Mouse (Mus musculus): ENCODE results near the gene Map7d3. TPM values are rescaled to one million over a fixed set of nuclear protein-coding genes. Genes with fewer than 3 reads are reported as not detected.

Gene Map7d3
- polyA plus RNA-seq, 1 experiment from 2014 or later, result 2.6 TPM

GRCm38 (mm10) chrX:56769838-56770237, 52.3 kb downstream of the Map7d3 start:
- H3K4me3 ChIP-seq (ENCODE audit: low read depth, low read length), result no peak overlapping the region
- TF ChIP-seq CTCF (IDR thresholded peaks at IDR 0.05), result no peak
- peak; percentile 84 for TF ChIP-seq EP300 (IDR thresholded peaks at IDR 0.05)
- no peaks in the 10 kb centered on the region for H3K27me3 ChIP-seq (replicated peaks; ENCODE audit: insufficient read depth, low read length)
- no peak overlapping the region for H3K9ac ChIP-seq (replicated peaks; ENCODE audit: low read depth)
- no peaks in the 10 kb centered on the region for H3K36me3 ChIP-seq (ENCODE audit: insufficient read depth, low read length)
- peak; percentile 80 for DNase-seq (ENCODE audit: low spot score)
- peak; percentile 83 for ATAC-seq
- H3K4me2 ChIP-seq (replicated peaks; ENCODE audit: low read depth, low read length), result no peak overlapping the region
- no peaks in the 10 kb centered on the region for H3K9me3 ChIP-seq (ENCODE audit: low read length)
- no peaks in the 10 kb centered on the region for H3K4me1 ChIP-seq (ENCODE audit: insufficient read depth, low read depth, low read length)
- H3K27ac ChIP-seq (ENCODE audit: low read length), result no peak overlapping the region

- H3K4me3 ChIP-seq (ENCODE audit: low read depth, low read length), result no peak overlapping the region
- H3K9ac ChIP-seq (replicated peaks; ENCODE audit: low read depth), result no peak overlapping the region
- H3K4me1 ChIP-seq (ENCODE audit: insufficient read depth, low read depth, low read length), result no peaks in the 10 kb centered on the region
- H3K27me3 ChIP-seq (replicated peaks; ENCODE audit: insufficient read depth, low read length), result no peaks in the 10 kb centered on the region
- H3K27ac ChIP-seq (ENCODE audit: low read length), result no peak overlapping the region
- no peaks in the 10 kb centered on the region for H3K36me3 ChIP-seq (ENCODE audit: insufficient read depth, low read length)
- 88% methylated on average over 3 of the region's 3 CpGs for WGBS
- H3K9me3 ChIP-seq (ENCODE audit: low read length), result no peaks in the 10 kb centered on the region
- TF ChIP-seq CTCF (IDR thresholded peaks at IDR 0.05) (no peak), EP300 (IDR thresholded peaks at IDR 0.05) (no peak)
- ATAC-seq (no peak), DNase-seq (ENCODE audit: low spot score) (no peak)
- no peak overlapping the region for H3K4me2 ChIP-seq (replicated peaks; ENCODE audit: low read depth, low read length)
Measured at GRCm38 (mm10) chrX:56760257-56760760, 61.8 kb downstream of the Map7d3 start.

GRCm38 (mm10) chrX:56756352-56756751, 65.8 kb downstream of the Map7d3 start:
- DNase-seq (ENCODE audit: low spot score) (peak; percentile 33), ATAC-seq (peak; percentile 75)
- no peak overlapping the region for H3K4me2 ChIP-seq (replicated peaks; ENCODE audit: low read depth, low read length)
- H3K9me3 ChIP-seq (ENCODE audit: low read length), result no peaks in the 10 kb centered on the region
- no peak overlapping the region for H3K4me3 ChIP-seq (ENCODE audit: low read depth, low read length)
- TF ChIP-seq EP300 (IDR thresholded peaks at IDR 0.05) (peak; percentile 78), CTCF (IDR thresholded peaks at IDR 0.05) (no peak)
- 42% methylated on average over 7 of the region's 7 CpGs for WGBS
- no peak overlapping the region for H3K9ac ChIP-seq (replicated peaks; ENCODE audit: low read depth)
- no peaks in the 10 kb centered on the region for H3K27me3 ChIP-seq (replicated peaks; ENCODE audit: insufficient read depth, low read length)
- 0 out of 2 replicates have a peak overlapping the region, but pooled peaks have one; percentile 20 for H3K27ac ChIP-seq (ENCODE audit: low read length)
- H3K36me3 ChIP-seq (ENCODE audit: insufficient read depth, low read length), result no peaks in the 10 kb centered on the region
- no peaks in the 10 kb centered on the region for H3K4me1 ChIP-seq (ENCODE audit: insufficient read depth, low read depth, low read length)

GRCm38 (mm10) chrX:56755646-56756045, 66.5 kb downstream of the Map7d3 start:
- H3K9ac ChIP-seq (replicated peaks; ENCODE audit: low read depth), result no peak overlapping the region
- TF ChIP-seq CTCF (IDR thresholded peaks at IDR 0.05) (peak; percentile 68), EP300 (IDR thresholded peaks at IDR 0.05) (no peak)
- H3K4me3 ChIP-seq (ENCODE audit: low read depth, low read length), result no peak overlapping the region
- H3K27me3 ChIP-seq (replicated peaks; ENCODE audit: insufficient read depth, low read length), result no peaks in the 10 kb centered on the region
- H3K4me1 ChIP-seq (ENCODE audit: insufficient read depth, low read depth, low read length), result no peaks in the 10 kb centered on the region
- no peak overlapping the region for H3K27ac ChIP-seq (ENCODE audit: low read length)
- H3K9me3 ChIP-seq (ENCODE audit: low read length), result no peaks in the 10 kb centered on the region
- peak; percentile 61 for DNase-seq (ENCODE audit: low spot score)
- ATAC-seq, result 0 out of 2 replicates have a peak, but pooled peaks have one; percentile 34
- no peaks in the 10 kb centered on the region for H3K36me3 ChIP-seq (ENCODE audit: insufficient read depth, low read length)
- no peak overlapping the region for H3K4me2 ChIP-seq (replicated peaks; ENCODE audit: low read depth, low read length)
- WGBS, result 28% methylated on average over 2 of the region's 2 CpGs

GRCm38 (mm10) chrX:56753317-56754289, 68.5 kb downstream of the Map7d3 start:
- ATAC-seq, result peak; percentile 32
- Histone ChIP-seq H3K9ac (replicated peaks; ENCODE audit: low read depth) (no peak overlapping the region), H3K4me2 (replicated peaks; ENCODE audit: low read depth, low read length) (no peak overlapping the region), H3K36me3 (ENCODE audit: insufficient read depth, low read length) (no peaks in the 10 kb centered on the region), H3K27ac (ENCODE audit: low read length) (no peak overlapping the region), H3K27me3 (replicated peaks; ENCODE audit: insufficient read depth, low read length) (no peaks in the 10 kb centered on the region), H3K9me3 (ENCODE audit: low read length) (no peaks in the 10 kb centered on the region), H3K4me3 (ENCODE audit: low read depth, low read length) (no peak overlapping the region), H3K4me1 (ENCODE audit: insufficient read depth, low read depth, low read length) (no peaks in the 10 kb centered on the region)
- WGBS, result 59% methylated on average over 8 of the region's 8 CpGs
- peak; percentile 41 for DNase-seq (ENCODE audit: low spot score)
- no peak for TF ChIP-seq CTCF (IDR thresholded peaks at IDR 0.05)

- peak; percentile 30; the same call in 1 of the 2 replicates for ATAC-seq
- no peaks in the 10 kb centered on the region for H3K36me3 ChIP-seq (ENCODE audit: insufficient read depth, low read length)
- WGBS, result 53% methylated on average over 6 of the region's 6 CpGs
- no peak for TF ChIP-seq CTCF (IDR thresholded peaks at IDR 0.05)
- no peak for TF ChIP-seq EP300 (IDR thresholded peaks at IDR 0.05)
- no peak overlapping the region for H3K9ac ChIP-seq (replicated peaks; ENCODE audit: low read depth)
- H3K27me3 ChIP-seq (replicated peaks; ENCODE audit: insufficient read depth, low read length), result no peaks in the 10 kb centered on the region
- no peaks in the 10 kb centered on the region for H3K4me1 ChIP-seq (ENCODE audit: insufficient read depth, low read depth, low read length)
- peak; percentile 47 for DNase-seq (ENCODE audit: low spot score)
- no peak overlapping the region for H3K4me2 ChIP-seq (replicated peaks; ENCODE audit: low read depth, low read length)
- no peak overlapping the region for H3K27ac ChIP-seq (ENCODE audit: low read length)
- no peaks in the 10 kb centered on the region for H3K9me3 ChIP-seq (ENCODE audit: low read length)
- H3K4me3 ChIP-seq (ENCODE audit: low read depth, low read length), result no peak overlapping the region
Measured at GRCm38 (mm10) chrX:56752144-56752543, 70.0 kb downstream of the Map7d3 start.

All from lung, postnatal 0 days (tissue).